Mouse (Mus musculus): ENCODE data around the gene Tfpi2. TPM values are rescaled to one million over a fixed set of nuclear protein-coding genes. Genes with fewer than 3 reads are reported as not detected.
A peak's percentile ranks its signal among the peaks of the same experiment; 100 is the strongest.

The Tfpi2 gene
- 0.57 and 0.64 TPM in 2 replicates for polyA plus RNA-seq (2016; fragmentation: Nextera tagmentation; extraction: Ambion mirVana)

DNA sequence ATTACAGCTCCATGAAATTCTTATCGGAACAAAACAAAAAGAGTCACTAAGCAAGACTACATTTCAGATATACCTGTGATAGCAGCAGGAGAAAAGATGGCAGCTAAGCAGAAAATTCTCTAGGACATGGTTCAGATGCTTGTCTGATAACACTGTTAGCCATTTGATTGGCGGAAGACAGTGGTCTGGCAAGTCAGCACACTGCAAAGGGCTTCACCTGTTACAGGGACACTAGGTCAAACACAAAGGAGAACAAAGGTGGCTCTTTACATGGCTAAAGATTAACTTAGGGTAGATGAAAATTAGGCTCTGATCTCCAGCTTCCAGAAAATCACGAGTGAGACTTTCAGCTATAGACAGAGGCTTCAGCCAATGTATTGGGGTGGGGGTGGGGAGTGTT, at the start of gene Tfpi2:
Gene Tfpi2, minus strand, starts transcription at position 170 of the 400 bp plus-strand sequence.
- ATAC-seq (ENCODE audit: low FRiP score, low read depth) = no peak
- no peak within 1 kb of the TSS for H3K4me3 ChIP-seq
- no peaks in the 10 kb centered on the region for H3K36me3 ChIP-seq
- no peaks in the 10 kb centered on the region for H3K4me1 ChIP-seq
- no peaks in the 10 kb centered on the region for H3K27me3 ChIP-seq (replicated peaks)
- H3K4me2 ChIP-seq (replicated peaks) = no peak within 1 kb of the TSS
- H3K9ac ChIP-seq = no peak within 1 kb of the TSS
- no peak within 1 kb of the TSS for H3K27ac ChIP-seq
- no peaks in the 10 kb centered on the region for H3K9me3 ChIP-seq
- WGBS = 78% methylated on average over 3 of the region's 3 CpGs

DNA sequence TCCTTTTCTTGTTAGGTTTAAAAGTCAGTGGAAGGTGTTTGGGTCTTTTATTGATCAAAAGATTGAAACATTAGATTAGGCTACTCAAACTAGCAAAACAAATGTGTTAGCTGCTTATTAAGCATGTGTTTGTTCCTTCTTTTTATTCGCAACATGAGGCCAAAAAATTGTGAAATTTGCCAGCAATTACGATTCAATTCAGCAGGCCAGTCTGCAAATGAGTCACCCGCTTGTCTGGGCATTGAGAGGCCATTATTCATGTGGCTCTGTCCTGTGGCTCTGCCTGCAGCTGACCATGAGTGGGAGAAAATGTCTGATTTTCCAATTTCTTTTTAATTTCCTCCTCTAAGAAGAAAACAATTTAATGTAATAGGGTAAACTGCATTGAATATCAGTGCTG, 42.2 kb upstream of the Tfpi2 start:
- 83% methylated on average over 3 of the region's 3 CpGs for WGBS

DNA sequence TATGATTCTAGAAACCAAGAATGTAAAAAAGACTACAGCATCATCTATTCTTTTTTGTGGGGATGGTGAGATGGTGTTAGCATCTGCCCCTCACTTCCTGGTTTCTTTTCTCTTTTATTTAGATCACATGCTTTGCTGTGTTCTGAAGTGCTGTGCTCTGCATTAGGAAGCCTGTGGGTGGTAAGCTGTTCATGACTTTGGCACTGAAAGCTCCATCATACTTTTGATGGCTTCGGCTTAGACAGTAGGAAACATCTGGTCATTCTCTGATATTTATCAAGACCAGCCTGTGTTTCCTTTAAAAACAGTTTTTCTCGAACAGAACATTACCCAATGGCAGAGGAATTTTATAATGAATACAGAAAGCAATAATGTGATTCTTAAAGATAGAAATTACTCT, 37.6 kb upstream of the Tfpi2 start:
- H3K4me3 ChIP-seq = no peak overlapping the region
- no peaks in the 10 kb centered on the region for H3K4me1 ChIP-seq
- no peaks in the 10 kb centered on the region for H3K36me3 ChIP-seq
- H3K4me2 ChIP-seq (replicated peaks) = no peak overlapping the region
- no peaks in the 10 kb centered on the region for H3K9me3 ChIP-seq
- WGBS = 71% methylated on average over 2 of the region's 2 CpGs
- H3K27me3 ChIP-seq (replicated peaks) = no peaks in the 10 kb centered on the region
- no peak for ATAC-seq (ENCODE audit: low FRiP score, low read depth)
- no peak overlapping the region for H3K9ac ChIP-seq
- no peak overlapping the region for H3K27ac ChIP-seq

More for the DNA sequence above, 42.2 kb upstream of the Tfpi2 start:
- Histone ChIP-seq H3K4me1 (no peaks in the 10 kb centered on the region), H3K36me3 (no peaks in the 10 kb centered on the region), H3K27me3 (replicated peaks) (no peaks in the 10 kb centered on the region), H3K27ac (no peak overlapping the region), H3K9me3 (no peaks in the 10 kb centered on the region), H3K4me3 (no peak overlapping the region), H3K4me2 (replicated peaks) (no peak overlapping the region), H3K9ac (no peak overlapping the region)
- no peak for ATAC-seq (ENCODE audit: low FRiP score, low read depth)

DNA sequence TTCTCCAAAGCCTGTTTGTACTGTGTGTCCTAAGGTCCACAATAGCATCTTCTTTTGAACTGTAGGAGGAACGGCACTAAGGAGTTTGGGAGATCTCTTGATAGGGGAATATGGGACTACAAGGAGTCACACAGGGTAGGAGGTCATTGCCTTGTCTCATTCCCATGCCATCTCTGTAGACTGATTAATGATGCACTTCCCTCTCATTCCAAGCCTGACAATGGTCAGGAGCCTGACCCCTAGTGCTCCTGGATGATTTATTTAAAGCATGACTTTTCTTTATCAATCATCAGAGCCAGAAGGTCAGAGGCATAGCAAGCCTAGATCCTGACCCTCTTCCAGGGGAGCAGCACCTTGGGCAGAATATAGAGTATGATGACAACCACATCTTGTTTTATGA, 33.9 kb upstream of the Tfpi2 start:
- H3K27ac ChIP-seq = no peak overlapping the region
- 60% methylated on average over 1 of the region's 1 CpGs for WGBS
- no peak overlapping the region for H3K4me3 ChIP-seq
- no peaks in the 10 kb centered on the region for H3K36me3 ChIP-seq
- H3K27me3 ChIP-seq (replicated peaks) = no peaks in the 10 kb centered on the region
- H3K9ac ChIP-seq = no peak overlapping the region
- no peak overlapping the region for H3K4me2 ChIP-seq (replicated peaks)
- no peaks in the 10 kb centered on the region for H3K9me3 ChIP-seq
- no peak for ATAC-seq (ENCODE audit: low FRiP score, low read depth)
- no peaks in the 10 kb centered on the region for H3K4me1 ChIP-seq

DNA sequence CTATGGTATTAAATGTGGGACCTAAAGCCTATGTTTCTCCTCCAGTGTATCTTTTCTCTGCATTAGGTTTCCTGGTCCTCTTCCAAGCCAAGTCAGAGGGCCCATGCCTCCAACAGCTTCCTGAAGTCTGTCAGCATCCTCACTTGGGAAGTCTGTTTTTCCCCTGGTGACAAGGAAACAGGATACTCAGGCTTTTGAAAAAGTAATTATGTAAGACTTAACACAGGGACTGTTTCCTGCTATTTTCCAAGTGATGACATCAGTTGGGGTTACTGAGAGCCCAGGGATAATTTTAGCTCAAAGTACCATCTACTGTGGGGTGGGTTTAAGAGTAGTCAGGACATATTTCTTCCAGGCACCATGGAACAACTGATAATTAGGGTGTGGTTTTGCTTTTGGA, 20.8 kb upstream of the Tfpi2 start:
- ATAC-seq (ENCODE audit: low FRiP score, low read depth) = no peak
- Histone ChIP-seq H3K9me3 (no peaks in the 10 kb centered on the region), H3K36me3 (no peaks in the 10 kb centered on the region), H3K27ac (no peak overlapping the region), H3K9ac (no peak overlapping the region), H3K27me3 (replicated peaks) (no peaks in the 10 kb centered on the region), H3K4me2 (replicated peaks) (no peak overlapping the region), H3K4me3 (no peak overlapping the region), H3K4me1 (no peaks in the 10 kb centered on the region)

DNA sequence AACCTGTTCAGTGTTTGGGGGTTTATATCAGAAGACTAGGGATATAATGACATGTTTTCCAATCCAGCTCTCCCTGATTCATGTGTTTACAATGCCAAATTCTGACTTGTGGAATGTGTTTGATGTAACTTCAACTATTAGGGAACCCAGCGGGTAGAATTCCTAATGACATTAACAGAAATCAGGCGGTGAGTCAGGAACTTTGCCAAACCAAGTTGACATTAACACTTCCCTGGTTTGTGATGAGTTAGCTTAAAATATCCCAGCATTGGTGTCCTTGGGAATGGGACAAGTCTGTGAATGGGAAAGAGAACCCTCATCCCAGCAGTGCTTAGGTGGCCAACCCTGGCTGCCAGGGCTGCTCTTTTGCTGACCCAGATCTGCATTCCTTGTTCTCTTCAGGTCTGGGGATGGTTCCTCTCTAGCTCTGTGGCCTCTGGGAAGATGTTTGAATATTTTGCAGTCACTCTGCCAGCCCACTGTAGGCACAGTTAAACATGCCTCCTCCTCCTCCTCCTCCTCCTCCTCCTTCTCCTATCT, 19.9 kb upstream of the Tfpi2 start:
- Histone ChIP-seq H3K36me3 (no peaks in the 10 kb centered on the region), H3K4me2 (replicated peaks) (no peak overlapping the region), H3K4me3 (no peak overlapping the region), H3K9me3 (no peaks in the 10 kb centered on the region), H3K27ac (no peak overlapping the region), H3K9ac (no peak overlapping the region), H3K27me3 (replicated peaks) (no peaks in the 10 kb centered on the region), H3K4me1 (peaks cover 6% of the 10 kb centered on the region; the same call in 1 of the 2 replicates)
- no peak for ATAC-seq (ENCODE audit: low FRiP score, low read depth)
- WGBS = 82% methylated on average over 2 of the region's 2 CpGs

DNA sequence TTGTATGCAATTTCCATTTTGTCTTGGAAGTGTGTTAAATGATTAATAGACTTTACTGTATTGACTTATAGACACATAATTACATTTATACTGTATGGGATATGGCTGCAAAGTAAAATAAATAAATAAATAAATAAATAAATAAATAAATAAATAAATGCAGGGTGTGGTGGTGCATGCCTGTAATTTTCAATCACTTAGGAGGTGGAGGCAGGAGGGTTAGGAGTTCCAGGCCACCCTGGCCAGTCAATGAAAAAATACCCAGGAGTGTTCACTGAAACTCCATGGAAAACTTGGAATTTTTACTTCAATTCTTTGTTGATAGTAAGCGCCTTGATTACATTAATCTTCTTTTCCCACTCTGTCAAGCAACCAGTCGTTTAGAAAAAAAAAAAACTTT, 16.1 kb upstream of the Tfpi2 start:
- Histone ChIP-seq H3K27me3 (replicated peaks) (no peaks in the 10 kb centered on the region), H3K4me1 (peaks cover 6% of the 10 kb centered on the region; the same call in 1 of the 2 replicates), H3K36me3 (no peaks in the 10 kb centered on the region), H3K4me2 (replicated peaks) (no peak overlapping the region), H3K9me3 (no peaks in the 10 kb centered on the region), H3K27ac (no peak overlapping the region), H3K4me3 (no peak overlapping the region), H3K9ac (no peak overlapping the region)
- no peak for ATAC-seq (ENCODE audit: low FRiP score, low read depth)
- 87% methylated on average over 2 of the region's 2 CpGs for WGBS

DNA sequence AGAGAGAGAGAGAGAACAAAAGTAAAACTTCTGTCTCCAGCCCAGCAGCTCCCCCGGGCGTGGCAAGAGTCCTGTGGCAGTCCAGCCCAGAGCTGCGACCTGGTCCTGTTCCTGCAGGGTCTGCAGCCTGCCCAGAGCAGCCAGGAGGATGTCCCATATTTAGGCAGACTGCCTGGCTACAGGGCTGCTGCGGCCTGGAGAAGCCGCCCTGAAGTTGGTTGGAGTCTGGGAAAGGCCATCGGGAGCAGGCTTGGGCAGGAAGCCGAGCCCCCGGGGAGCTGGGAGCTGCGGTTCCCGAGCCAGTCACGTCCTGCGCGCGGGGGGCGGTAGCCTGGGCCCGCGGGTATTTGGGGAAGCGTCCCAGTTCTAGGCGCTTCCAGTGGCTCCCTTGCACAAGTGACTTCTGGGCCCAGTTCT, 15.2 kb upstream of the Tfpi2 start, which contains the start of gene Gng11:
Gene Gng11, plus strand, starts transcription at position 15 of the 417 bp plus-strand sequence.
- no peaks in the 10 kb centered on the region for H3K9me3 ChIP-seq
- H3K4me3 ChIP-seq = peak within 1 kb of the TSS; percentile 36
- H3K4me1 ChIP-seq = peaks cover 6% of the 10 kb centered on the region; the same call in 1 of the 2 replicates
- peak within 1 kb of the TSS; percentile 51 for H3K9ac ChIP-seq
- ATAC-seq (ENCODE audit: low FRiP score, low read depth) = peak; percentile 79
- H3K27ac ChIP-seq = no peak within 1 kb of the TSS
- no peaks in the 10 kb centered on the region for H3K27me3 ChIP-seq (replicated peaks)
- H3K36me3 ChIP-seq = no peaks in the 10 kb centered on the region
- H3K4me2 ChIP-seq (replicated peaks) = peak within 1 kb of the TSS; percentile 64
- 4% methylated on average over 19 of the region's 19 CpGs for WGBS

DNA sequence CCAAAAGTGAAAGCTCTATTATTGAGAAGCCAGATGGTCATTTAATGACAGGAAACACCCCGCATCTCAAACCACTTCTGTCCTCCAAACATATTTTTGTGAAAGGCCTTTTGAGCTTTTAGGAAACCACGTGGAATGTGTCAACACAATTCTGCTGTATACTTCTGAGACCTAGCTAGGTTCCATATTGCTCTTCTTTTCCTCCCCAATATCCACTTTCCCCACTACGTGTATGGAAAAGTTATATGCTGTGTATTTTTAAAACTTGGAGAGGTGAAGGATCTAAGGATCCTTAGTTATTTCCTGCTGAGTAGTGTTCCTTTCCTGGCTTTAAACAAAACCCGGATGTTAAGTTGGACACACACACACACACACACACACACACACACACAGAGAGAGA, 14.7 kb upstream of the Tfpi2 start:
- Histone ChIP-seq H3K27ac (no peak overlapping the region), H3K36me3 (no peaks in the 10 kb centered on the region), H3K27me3 (replicated peaks) (no peaks in the 10 kb centered on the region), H3K4me1 (peaks cover 6% of the 10 kb centered on the region; the same call in 1 of the 2 replicates), H3K9me3 (no peaks in the 10 kb centered on the region), H3K4me3 (no peak overlapping the region), H3K9ac (no peak overlapping the region), H3K4me2 (replicated peaks) (peak overlapping the region; percentile 64)
- ATAC-seq (ENCODE audit: low FRiP score, low read depth) = peak; percentile 2; the same call in 1 of the 2 replicates
- 52% methylated on average over 4 of the region's 4 CpGs for WGBS

DNA sequence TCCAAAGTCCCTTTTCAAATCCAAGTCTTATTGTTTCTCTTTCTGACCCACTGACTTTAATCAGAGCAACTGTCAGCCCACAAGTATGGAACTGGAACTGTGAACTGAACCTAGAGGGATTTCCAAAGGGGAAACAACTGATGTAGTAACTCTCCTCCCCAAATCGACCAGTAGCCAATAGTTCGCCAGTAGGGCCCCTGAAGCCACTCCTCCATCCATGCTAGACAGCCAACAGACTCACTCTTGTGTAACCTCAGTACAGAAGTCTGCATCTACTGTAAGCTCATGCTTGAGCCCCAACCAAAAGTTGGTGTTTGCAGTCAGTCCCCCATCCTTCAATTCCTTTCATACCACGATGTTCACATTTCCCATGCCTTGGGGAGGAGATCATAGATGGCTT, 12.0 kb upstream of the Tfpi2 start:
- 92% methylated on average over 3 of the region's 3 CpGs for WGBS

DNA sequence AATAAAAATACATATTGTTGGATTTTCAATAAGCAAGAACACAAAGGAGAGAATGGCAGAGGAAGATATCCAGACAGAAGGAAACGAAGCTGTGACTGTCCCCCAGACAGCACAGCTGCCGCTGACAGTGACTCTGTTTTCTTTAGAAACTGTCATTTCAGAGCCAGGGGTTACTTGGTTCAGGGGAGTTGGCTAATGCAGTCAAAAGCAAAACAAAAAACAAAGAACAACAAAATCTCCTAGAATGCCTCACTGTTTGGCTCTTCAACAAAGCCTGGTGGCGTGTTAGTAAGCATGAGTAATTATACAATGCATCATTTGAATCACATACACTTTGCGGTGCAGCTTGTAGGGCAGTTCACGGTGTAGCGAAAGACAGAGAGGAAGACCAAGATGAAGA, 10.6 kb upstream of the Tfpi2 start:
- no peak overlapping the region for H3K9ac ChIP-seq
- no peak overlapping the region for H3K27ac ChIP-seq
- no peaks in the 10 kb centered on the region for H3K36me3 ChIP-seq
- no peaks in the 10 kb centered on the region for H3K27me3 ChIP-seq (replicated peaks)
- no peaks in the 10 kb centered on the region for H3K9me3 ChIP-seq
- no peak overlapping the region for H3K4me2 ChIP-seq (replicated peaks)
- H3K4me1 ChIP-seq = peaks cover 6% of the 10 kb centered on the region; the same call in 1 of the 2 replicates
- no peak for ATAC-seq (ENCODE audit: low FRiP score, low read depth)
- 74% methylated on average over 6 of the region's 6 CpGs for WGBS
- no peak overlapping the region for H3K4me3 ChIP-seq

More for the DNA sequence above, 12.0 kb upstream of the Tfpi2 start:
- Histone ChIP-seq H3K4me3 (no peak overlapping the region), H3K9ac (no peak overlapping the region), H3K27ac (no peak overlapping the region), H3K4me2 (replicated peaks) (no peak overlapping the region), H3K27me3 (replicated peaks) (no peaks in the 10 kb centered on the region), H3K4me1 (peaks cover 6% of the 10 kb centered on the region; the same call in 1 of the 2 replicates), H3K9me3 (no peaks in the 10 kb centered on the region), H3K36me3 (no peaks in the 10 kb centered on the region)
- no peak for ATAC-seq (ENCODE audit: low FRiP score, low read depth)

DNA sequence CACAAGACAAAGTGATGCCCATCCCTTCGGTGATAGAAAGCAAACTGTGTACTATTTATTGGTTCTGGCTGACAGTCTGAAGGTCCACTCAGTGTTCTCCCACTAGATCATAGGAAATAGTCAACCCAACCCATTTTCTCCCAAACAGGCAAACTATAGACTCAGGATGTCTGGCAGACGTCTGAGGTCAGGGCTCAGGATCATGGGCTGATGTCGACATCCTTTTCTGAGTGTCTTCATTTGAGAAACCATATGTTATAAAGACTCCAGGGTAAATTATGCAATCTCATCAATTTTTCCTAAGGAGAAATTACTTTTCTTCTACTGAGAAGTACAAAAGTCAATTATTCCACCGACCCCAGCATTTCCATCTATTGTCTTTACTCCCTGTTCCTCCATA, 9.4 kb upstream of the Tfpi2 start:
- no peaks in the 10 kb centered on the region for H3K9me3 ChIP-seq
- H3K4me2 ChIP-seq (replicated peaks) = no peak overlapping the region
- WGBS = 78% methylated on average over 4 of the region's 4 CpGs
- H3K36me3 ChIP-seq = no peaks in the 10 kb centered on the region
- no peak for ATAC-seq (ENCODE audit: low FRiP score, low read depth)
- no peak overlapping the region for H3K4me3 ChIP-seq
- H3K9ac ChIP-seq = no peak overlapping the region
- H3K4me1 ChIP-seq = no peaks in the 10 kb centered on the region
- H3K27me3 ChIP-seq (replicated peaks) = no peaks in the 10 kb centered on the region
- no peak overlapping the region for H3K27ac ChIP-seq

DNA sequence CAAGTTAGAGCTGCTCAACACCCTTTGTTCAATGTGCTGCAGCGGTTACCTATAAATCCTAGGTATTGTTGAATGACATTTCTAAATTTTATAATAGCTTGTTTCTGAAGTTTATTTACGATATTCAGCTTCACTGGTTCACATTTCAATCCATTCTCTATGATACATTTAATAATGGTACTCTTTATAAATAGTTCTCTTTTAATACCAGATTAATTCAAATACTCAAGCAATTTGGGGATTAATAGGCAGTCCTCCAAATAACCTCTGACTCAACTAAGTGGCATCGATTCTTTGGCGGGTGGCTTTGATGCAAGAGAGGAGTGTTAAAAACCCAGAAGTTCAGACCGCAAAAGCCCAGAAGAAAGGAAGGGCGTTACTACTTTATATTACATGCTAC, 4.8 kb upstream of the Tfpi2 start, which contains the start of gene Gngt1:
Gene Gngt1, plus strand, starts transcription at position 301 of the 400 bp plus-strand sequence.
- ATAC-seq (ENCODE audit: low FRiP score, low read depth) = no peak
- Histone ChIP-seq H3K27me3 (replicated peaks) (no peaks in the 10 kb centered on the region), H3K36me3 (no peaks in the 10 kb centered on the region), H3K4me3 (no peak within 1 kb of the TSS), H3K4me1 (no peaks in the 10 kb centered on the region), H3K27ac (no peak within 1 kb of the TSS), H3K9me3 (no peaks in the 10 kb centered on the region), H3K4me2 (replicated peaks) (no peak within 1 kb of the TSS), H3K9ac (no peak within 1 kb of the TSS)
- WGBS = 89% methylated on average over 6 of the region's 6 CpGs

Data from neural tube, embryonic 12.5 days (tissue).